Mouse (Mus musculus) testis, postnatal 10 days (tissue): ENCODE measurements around the gene Tcam1.
"Not testable (repeated sequence)": the region's sequence is repeated elsewhere in the genome, so short reads cannot be mapped to it uniquely, and the experiment has no call there.

Experiments
- DNase-seq: peaks from one replicate; pipeline ENCODE4 v3.0.0; 2021; ENCODE audit warnings: low spot score

The Tcam1 gene

DNA sequence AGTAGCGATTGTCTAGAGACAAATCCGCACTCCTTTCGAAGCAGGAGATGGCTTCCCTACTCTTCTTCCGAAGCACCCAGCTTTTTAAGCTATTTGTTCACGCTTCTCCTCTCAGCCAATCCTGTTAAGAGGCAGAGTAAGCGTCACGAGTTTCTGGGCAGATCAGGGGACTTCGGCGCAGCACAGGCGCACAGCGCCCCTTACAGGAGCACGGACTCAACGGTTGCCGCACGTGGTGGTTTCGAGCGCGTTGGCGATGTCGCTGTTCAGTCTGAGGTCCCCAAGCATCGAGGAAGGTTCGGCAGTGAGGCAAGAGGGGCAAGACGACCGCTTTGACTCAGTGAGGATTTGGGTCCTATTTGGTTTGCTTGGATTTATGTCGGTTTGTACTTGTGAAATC is at the start of gene Tcam1:
Tcam1 (plus strand) TSS at position 219 of the 400 bp plus-strand sequence.
- DNase-seq, result peak; percentile 97

GRCm38 (mm10) chr11:106233978-106234377 is 42.5 kb upstream of the Tcam1 start:
- DNase-seq, result not testable (repeated sequence)

- no peak for DNase-seq
These were observed 29.6 kb upstream of the Tcam1 start for GRCm38 (mm10) chr11:106246834-106247233.

- DNase-seq, result no peak
These were observed 27.1 kb upstream of the Tcam1 start for GRCm38 (mm10) chr11:106249326-106249725.

GRCm38 (mm10) chr11:106254767-106255166 is 21.7 kb upstream of the Tcam1 start:
- DNase-seq, result no peak

DNA sequence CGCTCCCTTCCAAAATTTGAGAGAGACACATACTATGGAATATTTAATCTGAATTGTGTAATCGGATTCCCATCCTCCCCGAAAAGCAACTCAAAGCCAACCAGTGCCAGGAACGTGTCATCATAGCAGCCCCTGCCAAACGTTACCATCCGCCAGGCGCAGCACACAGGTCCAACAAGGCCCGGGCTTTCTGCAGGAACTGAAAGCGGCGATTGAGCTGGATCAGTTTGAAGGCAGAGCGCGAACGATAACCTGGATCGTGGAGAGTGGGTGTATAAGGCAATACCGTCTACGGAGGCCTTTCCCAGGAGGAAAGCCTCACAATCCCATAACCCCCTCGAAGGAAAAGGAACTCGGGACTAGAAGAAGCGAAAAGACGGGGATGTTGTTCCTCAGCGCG is 21.3 kb upstream of the Tcam1 start:
- DNase-seq, result no peak

- peak; percentile 99 for DNase-seq
These were observed 20.6 kb upstream of the Tcam1 start, which contains the start of the genes Ftsj3 and Psmc5 for GRCm38 (mm10) chr11:106255685-106256451. Gene Ftsj3 (minus strand): TSS chr11:106256079. Gene Psmc5 (plus strand): TSS chr11:106256154.

GRCm38 (mm10) chr11:106256775-106257174 is 19.7 kb upstream of the Tcam1 start:
- DNase-seq, result no peak

DNA sequence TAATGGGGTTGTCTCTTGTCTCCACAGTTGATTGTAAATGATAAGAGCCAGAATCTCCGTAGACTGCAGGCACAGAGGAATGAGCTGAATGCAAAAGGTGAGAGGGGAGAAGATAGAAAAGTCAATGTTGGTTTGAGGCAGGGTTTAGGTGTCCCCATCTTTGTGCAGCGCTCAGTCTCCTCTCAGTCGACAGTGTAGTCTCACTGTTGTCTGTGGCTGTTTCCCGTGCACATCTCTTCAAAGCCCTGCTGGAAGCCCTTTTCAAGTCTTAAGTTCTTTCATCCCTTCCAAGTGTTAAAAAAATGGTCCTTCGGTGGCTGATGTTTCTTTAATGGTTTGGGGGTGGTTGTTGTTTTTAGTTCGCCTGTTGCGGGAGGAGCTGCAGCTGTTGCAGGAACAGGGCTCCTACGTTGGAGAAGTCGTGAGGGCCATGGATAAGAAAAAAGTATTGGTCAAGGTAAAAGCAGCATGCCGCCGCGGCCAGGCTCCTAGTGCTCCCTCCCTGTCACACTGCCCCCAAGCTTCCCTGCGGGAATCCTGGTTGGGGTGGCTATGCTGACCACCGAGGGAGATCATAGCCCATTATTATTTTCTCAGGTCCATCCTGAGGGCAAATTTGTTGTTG is 15.5 kb upstream of the Tcam1 start:
- peak; percentile 38 for DNase-seq

DNA sequence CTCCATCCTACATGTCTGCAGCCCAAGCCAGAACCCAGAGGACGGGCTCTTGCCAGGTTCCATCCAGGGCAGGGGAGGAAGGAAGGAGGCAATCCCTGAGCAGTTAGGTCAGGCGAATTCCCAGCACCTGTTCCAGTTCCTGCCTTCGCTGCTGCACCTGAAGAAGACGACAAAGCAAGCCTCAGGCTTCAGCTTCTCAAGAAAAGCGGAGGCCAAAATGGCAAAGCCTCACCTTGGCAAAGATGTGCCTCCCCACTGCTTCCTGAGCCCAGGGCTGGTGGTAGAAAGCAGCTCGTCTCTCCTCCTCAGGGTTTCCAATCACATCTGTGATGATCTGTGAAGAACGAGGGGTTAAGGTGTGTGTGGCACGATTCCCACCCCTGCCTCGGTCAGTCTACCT is 12.5 kb upstream of the Tcam1 start:
- DNase-seq, result no peak

DNA sequence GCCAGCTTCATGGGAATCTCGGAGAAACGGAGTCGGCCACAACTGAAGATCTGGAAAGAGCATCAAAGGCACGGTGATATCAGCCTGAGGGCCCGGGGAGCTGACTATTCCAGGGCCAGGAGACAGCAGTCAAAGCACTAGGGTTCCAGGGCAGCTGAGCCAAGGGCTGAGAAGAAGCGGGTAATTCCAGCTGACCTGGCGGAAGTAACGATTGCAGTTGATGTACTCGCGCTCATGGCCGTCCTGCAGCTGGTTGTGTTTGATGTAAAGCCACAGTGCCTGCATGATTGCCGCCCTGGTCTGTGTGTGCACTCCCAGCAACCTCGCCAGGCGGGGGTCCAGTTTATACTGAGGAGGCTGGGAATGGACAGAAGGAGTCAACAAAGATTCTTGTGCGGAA is 11.5 kb upstream of the Tcam1 start:
- DNase-seq, result no peak

DNA sequence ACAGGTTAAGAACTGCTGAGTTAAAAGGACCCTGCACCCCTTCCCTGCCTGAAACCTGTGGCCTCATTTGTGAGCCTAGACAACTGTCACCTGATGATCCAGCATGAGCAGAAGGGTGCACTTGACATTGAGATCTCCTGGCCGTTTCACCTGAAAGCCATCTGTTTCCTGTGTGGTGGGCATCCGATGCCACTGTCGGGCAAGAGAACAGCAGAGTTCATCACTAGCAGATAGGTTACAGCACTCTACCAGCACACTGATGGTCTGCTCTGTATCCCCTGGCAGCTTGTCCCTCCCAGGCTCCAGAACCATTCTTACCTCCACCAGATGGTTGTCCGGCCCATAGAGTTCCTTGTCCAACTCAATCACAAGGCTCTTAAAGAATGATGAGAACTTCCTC is 10.9 kb upstream of the Tcam1 start:
- no peak for DNase-seq

GRCm38 (mm10) chr11:106266431-106266830 is 10.0 kb upstream of the Tcam1 start:
- no peak for DNase-seq

- no peak for DNase-seq
These were observed 9.1 kb upstream of the Tcam1 start for GRCm38 (mm10) chr11:106267311-106267852.

- DNase-seq, result no peak
These were observed 8.6 kb upstream of the Tcam1 start for GRCm38 (mm10) chr11:106267871-106268270.

- DNase-seq, result peak; percentile 79
These were observed 8.0 kb upstream of the Tcam1 start for GRCm38 (mm10) chr11:106268326-106269059.

GRCm38 (mm10) chr11:106269060-106269431 is 7.4 kb upstream of the Tcam1 start:
- no peak for DNase-seq

- DNase-seq, result no peak
These were observed 5.2 kb upstream of the Tcam1 start for GRCm38 (mm10) chr11:106271131-106271793.

- DNase-seq, result peak; percentile 70
These were observed 4.5 kb upstream of the Tcam1 start for GRCm38 (mm10) chr11:106271794-106272643.

- DNase-seq, result peak; percentile 99
These were observed 3.7 kb upstream of the Tcam1 start, which contains the start of gene Smarcd2 for GRCm38 (mm10) chr11:106272644-106273310. Gene Smarcd2 (minus strand): TSS chr11:106272972.
